Mouse (Mus musculus) kidney, adult 9 months (tissue): Measurements from ENCODE around the gene Tmem181a.
A peak's percentile ranks its signal among the peaks of the same experiment; 100 is the strongest.
"Not testable (repeated sequence)": the region's sequence is repeated elsewhere in the genome, so short reads cannot be mapped to it uniquely, and the experiment has no call there.

Experiments used
- DNase-seq: peaks from one replicate; pipeline ENCODE4 v3.0.0; 2022

Gene Tmem181a

DNA sequence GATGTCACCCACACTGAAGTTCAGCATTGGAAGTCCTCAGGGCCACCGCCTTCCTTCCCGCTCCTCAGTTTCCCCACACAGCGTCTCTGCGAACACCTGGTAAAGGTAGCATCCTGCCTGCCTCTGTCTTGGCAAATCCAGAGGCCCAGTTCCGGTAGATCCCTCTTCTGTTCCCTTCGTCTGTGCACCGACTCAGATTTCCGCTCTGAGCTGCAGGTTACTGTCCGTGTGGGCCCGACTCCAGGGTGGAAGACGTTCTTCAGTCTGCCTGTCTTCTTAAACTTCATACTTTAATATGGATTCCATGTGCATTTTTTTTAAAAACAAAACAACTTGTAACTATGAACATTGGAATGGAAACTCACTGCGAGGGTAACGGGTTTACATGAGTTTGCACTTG is 49.8 kb downstream of the Tmem181a start:
- DNase-seq: not testable (repeated sequence)

DNA sequence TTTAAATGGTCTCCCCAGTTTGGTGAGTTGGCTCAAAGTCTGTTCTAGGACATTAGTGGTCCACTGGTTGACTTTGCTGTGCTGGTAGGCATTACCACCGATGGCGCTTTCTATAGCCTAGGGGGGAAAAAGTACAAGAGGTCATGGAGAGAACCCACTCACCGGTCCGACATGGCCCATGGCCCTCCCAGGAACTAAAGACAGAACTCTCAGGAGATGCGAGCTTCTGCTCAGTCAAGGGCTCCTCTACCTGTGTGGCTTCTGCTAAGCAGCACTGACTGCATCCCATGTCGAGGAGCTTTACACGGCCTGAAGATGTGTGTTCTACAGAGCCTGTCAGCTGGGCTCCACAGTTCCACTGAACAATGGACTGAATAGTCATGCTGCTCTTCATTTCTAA is 55.1 kb downstream of the Tmem181a start:
- DNase-seq: not testable (repeated sequence)

- DNase-seq: not testable (repeated sequence)
These were observed 56.1 kb downstream of the Tmem181a start for GRCm38 (mm10) chr17:6312755-6313154.

DNA sequence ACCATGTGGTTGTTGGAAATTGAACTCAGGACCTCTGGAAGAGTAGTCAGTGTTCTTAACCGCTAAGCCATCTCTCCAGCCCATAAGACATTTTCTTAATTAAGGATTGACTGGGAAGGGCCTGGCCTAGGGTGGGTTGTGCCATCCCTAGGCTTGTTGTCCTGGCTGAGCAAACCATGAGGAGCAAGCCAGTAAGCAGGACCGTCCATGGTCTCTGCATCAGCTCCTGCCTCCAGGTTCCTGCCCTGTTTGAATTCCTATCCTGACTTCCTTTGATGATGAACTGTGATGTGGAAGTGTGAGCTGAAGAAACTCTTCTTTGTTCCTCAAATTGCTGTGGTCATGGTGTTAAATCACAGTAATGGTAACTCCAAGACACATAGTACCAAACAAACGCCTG is 57.8 kb downstream of the Tmem181a start:
- not testable (repeated sequence) for DNase-seq

DNA sequence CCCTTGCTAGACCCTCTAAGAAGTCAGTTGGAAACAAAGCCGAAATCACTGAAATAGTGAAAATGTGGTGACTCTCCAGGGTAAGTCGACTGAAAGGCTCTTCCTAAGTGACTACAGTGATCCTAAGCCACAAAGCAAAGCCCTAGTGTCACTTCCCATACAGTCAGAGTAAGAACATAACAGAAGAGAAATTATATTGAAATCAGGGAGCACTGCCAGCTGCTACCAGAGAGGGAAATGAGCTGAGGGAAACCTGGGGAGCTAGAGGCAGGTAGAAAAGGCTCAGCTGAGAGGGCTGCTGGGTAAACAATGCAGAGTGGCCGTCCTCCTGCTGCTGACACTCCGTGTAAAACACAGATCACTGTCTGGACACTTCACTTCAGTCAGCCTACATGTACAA is 59.0 kb downstream of the Tmem181a start:
- peak; percentile 29 for DNase-seq

- DNase-seq: peak; percentile 50
These were observed 59.9 kb downstream of the Tmem181a start for GRCm38 (mm10) chr17:6316379-6317126.

DNA sequence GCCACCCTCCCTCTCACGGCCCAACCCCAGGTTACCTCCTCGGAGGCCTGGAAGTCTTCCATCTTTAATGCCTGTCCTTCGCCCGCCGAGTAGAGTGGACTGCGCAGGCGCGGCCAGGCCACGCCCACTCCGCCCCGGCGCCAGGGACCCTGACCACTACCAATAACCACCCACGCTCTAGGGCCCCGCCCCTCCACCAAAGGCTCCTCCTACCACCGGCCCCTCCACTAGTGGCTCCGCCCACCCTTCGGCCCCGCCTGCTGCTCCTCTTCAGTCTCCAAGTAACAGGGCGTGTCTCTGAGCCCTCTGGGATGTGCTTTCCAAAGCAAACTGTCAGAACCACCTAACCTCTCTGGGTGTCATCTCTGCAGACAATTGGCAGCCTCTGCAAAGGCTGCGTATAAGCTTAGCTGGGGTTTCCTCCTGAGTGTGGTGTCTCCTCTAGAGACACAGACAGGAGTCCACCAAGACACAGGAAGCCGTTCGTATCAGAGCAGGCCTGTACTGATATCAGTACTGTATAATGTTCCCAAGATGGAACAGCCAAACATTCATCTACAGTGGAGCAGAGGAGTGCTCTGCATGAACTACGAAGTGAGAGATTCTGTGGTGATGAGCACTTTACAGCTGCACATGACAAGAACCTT is 60.8 kb downstream of the Tmem181a start, which contains the start of gene Dynlt1a:
Dynlt1a (minus strand) TSS at position 162 of the 647 bp plus-strand sequence.
- DNase-seq: peak; percentile 99

DNA sequence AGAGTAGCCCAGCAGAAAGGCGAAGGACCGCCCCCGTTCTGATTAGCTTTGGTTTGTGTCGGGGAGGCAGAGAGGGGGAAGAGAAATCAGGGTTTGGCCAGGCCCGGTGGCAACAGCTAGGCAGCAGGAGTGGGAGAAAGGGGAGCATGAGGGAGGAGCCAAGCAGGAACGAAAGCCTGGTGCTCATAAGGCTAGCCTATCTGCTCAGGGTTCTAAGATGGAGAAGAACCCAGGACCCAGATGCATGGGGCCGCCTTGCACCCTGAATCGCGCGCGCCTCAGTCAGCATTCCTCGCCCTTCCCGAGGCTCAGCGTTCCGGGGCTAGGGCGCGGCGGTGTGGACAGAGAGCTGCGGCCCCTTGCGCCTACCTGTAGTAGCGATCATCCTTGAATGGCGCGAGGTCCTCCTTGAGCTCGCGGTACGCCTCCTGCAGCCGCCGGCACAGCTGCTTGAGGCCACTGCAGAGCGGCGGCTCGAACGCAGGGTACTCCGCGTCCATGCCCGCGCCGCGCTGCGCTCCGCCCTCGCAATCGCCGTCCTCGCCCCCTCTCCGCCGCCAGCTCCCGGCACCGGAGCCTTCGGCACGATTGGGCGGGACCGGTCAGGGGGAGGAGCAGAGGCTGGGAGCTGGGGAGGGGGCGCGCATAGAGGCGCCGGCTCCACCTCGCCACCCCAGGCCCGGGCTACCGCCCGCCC is 64.6 kb downstream of the Tmem181a start:
- DNase-seq: not testable (repeated sequence)

DNA sequence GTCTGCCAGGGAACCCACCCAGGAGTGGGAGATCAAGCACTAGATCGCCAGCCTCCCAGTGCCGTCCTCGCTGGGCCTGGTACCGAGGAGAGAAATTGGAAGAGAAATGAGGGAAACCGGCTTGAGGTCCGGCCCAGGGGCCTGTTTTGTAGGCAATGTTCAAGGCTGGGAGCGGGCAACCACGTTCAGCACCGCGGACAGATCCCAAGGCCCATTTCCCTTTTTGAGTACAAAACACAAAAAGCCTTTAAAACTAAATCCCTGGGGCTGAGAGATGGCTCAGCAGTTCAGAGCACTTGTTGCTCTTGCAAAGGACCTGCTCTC is 65.1 kb downstream of the Tmem181a start:
- not testable (repeated sequence) for DNase-seq

DNA sequence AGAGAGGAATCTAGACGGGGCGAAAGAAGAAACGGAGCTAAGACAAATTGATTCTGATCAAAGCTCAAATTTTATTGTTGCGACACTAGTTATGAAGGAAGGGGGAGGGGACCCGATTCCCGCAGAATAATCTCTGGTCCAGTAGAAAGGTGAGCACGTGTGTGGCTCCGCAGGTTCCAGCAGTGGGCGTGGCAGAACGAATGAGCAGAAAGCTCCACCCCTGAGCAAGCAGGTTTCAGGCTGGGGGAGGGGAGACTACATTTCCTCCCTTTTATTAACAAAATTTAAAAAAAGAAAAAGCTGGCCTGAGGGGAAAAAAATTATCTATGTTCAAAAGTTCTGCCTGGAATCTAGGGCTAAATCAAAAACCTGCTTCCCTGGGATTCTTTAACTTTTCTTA is 68.4 kb downstream of the Tmem181a start:
- DNase-seq: peak; percentile 51

GRCm38 (mm10) chr17:6325543-6325942 is 68.9 kb downstream of the Tmem181a start:
- DNase-seq: peak; percentile 26

DNA sequence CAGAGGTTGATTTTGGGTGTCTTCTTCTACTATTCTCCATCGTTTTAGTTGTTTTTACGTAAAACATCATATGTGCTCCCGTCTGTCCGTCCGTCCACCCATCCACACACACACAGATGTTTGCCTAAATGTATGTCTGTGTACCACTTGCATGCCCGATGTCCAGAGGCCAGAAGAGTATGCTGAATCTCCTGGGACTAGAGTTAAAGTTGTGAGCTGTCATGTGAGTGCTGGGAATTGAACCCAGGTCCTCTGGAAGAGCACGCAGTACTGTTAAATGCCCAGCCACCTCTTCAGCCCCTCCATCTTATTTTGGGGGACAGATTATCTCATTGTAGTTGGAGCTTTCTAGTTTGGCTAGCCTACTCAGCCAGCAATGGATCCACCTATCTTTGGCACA is 70.9 kb downstream of the Tmem181a start:
- not testable (repeated sequence) for DNase-seq

DNA sequence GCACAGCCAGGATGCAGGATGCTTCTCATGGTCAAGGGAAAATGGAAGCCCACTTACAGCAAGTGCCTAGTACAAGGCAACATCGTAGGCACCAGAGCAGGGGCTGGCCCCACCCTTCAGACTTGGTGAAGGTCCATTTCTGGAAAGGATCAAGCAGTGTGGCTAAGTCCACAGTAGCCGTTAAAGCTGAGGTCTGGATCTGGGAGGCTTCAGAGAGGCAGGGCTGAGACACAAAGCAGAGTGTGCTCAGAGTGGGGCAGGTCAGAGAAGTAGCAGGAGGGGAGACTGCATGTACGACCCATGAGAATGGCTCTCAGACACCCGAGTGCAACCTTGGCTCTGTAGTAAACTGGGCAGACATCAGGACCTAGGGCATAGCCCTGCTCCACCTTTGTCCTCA is 72.3 kb downstream of the Tmem181a start:
- not testable (repeated sequence) for DNase-seq

GRCm38 (mm10) chr17:6342606-6343294 is 86.1 kb downstream of the Tmem181a start:
- DNase-seq: not testable (repeated sequence)

- not testable (repeated sequence) for DNase-seq
These were observed 98.6 kb downstream of the Tmem181a start for GRCm38 (mm10) chr17:6355256-6355655.
